Mouse (Mus musculus): ENCODE data around the gene Gm3072.
"Not testable (repeated sequence)": the region's sequence is repeated elsewhere in the genome, so short reads cannot be mapped to it uniquely, and the experiment has no call there.

Gm3072 gene

GRCm38 (mm10) chr14:41624512-41624911 is at the start of gene Gm3072:
Gene Gm3072 (minus strand): TSS chr14:41624612.
- not testable (repeated sequence) for DNase-seq (ENCODE audit: low spot score in 2 of 2)

GRCm38 (mm10) chr14:41648176-41648575 is 23.8 kb upstream of the Gm3072 start:
- DNase-seq (ENCODE audit: low spot score in 2 of 2) = not testable (repeated sequence)

- not testable (repeated sequence) for DNase-seq (ENCODE audit: low spot score in 2 of 2)
Observed at GRCm38 (mm10) chr14:41646387-41646786, 22.0 kb upstream of the Gm3072 start, which contains the start of gene Gm3676. Gene Gm3676 (minus strand): TSS chr14:41646487.

GRCm38 (mm10) chr14:41630144-41630543 is 5.7 kb upstream of the Gm3072 start:
- not testable (repeated sequence) for DNase-seq (ENCODE audit: low spot score in 2 of 2)

GRCm38 (mm10) chr14:41622535-41622934 is 1.9 kb downstream of the Gm3072 start:
- DNase-seq (ENCODE audit: low spot score in 2 of 2) = not testable (repeated sequence)

- not testable (repeated sequence) for DNase-seq (ENCODE audit: low spot score in 2 of 2)
Observed at GRCm38 (mm10) chr14:41610690-41611089, 13.7 kb downstream of the Gm3072 start.

GRCm38 (mm10) chr14:41600935-41601334 is 23.5 kb downstream of the Gm3072 start:
- not testable (repeated sequence) for DNase-seq (ENCODE audit: low spot score in 2 of 2)

- DNase-seq (ENCODE audit: low spot score in 2 of 2) = not testable (repeated sequence)
Observed at GRCm38 (mm10) chr14:41586346-41586745, 38.1 kb downstream of the Gm3072 start.

GRCm38 (mm10) chr14:41572911-41573310 is 51.5 kb downstream of the Gm3072 start, which contains the start of gene 1700049E17Rik2:
Gene 1700049E17Rik2 (plus strand): TSS chr14:41573211.
- DNase-seq (ENCODE audit: low spot score in 2 of 2) = not testable (repeated sequence)

Measured in urinary bladder, postnatal 36 days (tissue).